Mouse (Mus musculus) stomach, postnatal 0 days (tissue): ENCODE data around the gene Clasp2.

Experiments
- CTCF ChIP-seq: IDR thresholded peaks from 2 replicates; pipeline ENCODE4 v1.5.1; 2016; ENCODE audit warnings: antibody characterized with exemption, low read depth, mild to moderate bottlenecking, moderate library complexity
- EP300 ChIP-seq: optimal IDR thresholded peaks from 2 replicates; pipeline ENCODE3; 2016; ENCODE audit warnings: antibody characterized with exemption

GRCm38 (mm10) chr9:113719063-113719462 lies 22.2 kb upstream of the Clasp2 start:
- no peak for TF ChIP-seq EP300
- TF ChIP-seq CTCF: peak; percentile 85
